Mouse (Mus musculus) neural tube, embryonic 15.5 days (tissue): ENCODE data around the gene Dennd5b. TPM values are rescaled to one million over a fixed set of nuclear protein-coding genes. Genes with fewer than 3 reads are reported as not detected.
A peak's percentile ranks its signal among the peaks of the same experiment; 100 is the strongest.

Source experiments
- ATAC-seq: fragments of 200-750 bp; cut with Nextera tagmentation; 2 replicates; pipeline ENCODE4 v1.8.0; 2017; ENCODE audit warnings: mild to moderate bottlenecking, moderate TSS enrichment, moderate library complexity; ENCODE audit not compliant: low FRiP score
- H3K27ac ChIP-seq: fragments of 300-500 bp; sonication (generic); replicated peaks from 2 replicates; pipeline ENCODE4 v1.5.1; 2015; ENCODE audit warnings: mild to moderate bottlenecking, inconsistent platforms
- H3K27me3 ChIP-seq: fragments of 300-500 bp; sonication (generic); replicated peaks from 2 replicates; pipeline ENCODE4 v1.6.1; 2015; ENCODE audit warnings: inconsistent platforms
- H3K36me3 ChIP-seq: fragments of 300-500 bp; sonication (generic); 2 replicates; pipeline ENCODE4 v1.6.1; 2015; ENCODE audit warnings: inconsistent platforms
- H3K4me1 ChIP-seq: fragments of 300-500 bp; sonication (generic); 2 replicates; pipeline ENCODE4 v1.6.1; 2015; ENCODE audit warnings: inconsistent platforms
- H3K4me2 ChIP-seq: fragments of 300-500 bp; sonication (generic); 2 replicates; pipeline ENCODE4 v1.6.1; 2015; ENCODE audit warnings: inconsistent platforms, mild to moderate bottlenecking, moderate library complexity
- H3K4me3 ChIP-seq: fragments of 300-500 bp; sonication (generic); replicated peaks from 2 replicates; pipeline ENCODE4 v1.5.1; 2015; ENCODE audit warnings: mild to moderate bottlenecking, inconsistent platforms
- H3K9ac ChIP-seq: fragments of 300-500 bp; sonication (generic); replicated peaks from 2 replicates; pipeline ENCODE4 v1.6.1; 2015; ENCODE audit warnings: mild to moderate bottlenecking, inconsistent platforms
- H3K9me3 ChIP-seq: fragments of 300-500 bp; sonication (generic); replicated peaks from 2 replicates; pipeline ENCODE4 v1.6.1; 2016; ENCODE audit warnings: inconsistent platforms
- WGBS: fragments of 180-500 bp; shearing (Covaris S2); methylation state at CpG from one replicate; pipeline ENCODE4 v1.1.7; 2015; ENCODE audit warnings: mixed read lengths; 5-methylcytosine and 5-hydroxymethylcytosine counted together
- polyA plus RNA-seq: library from polyadenylated mRNA; unstranded; fragments of >200 nt; fragmentation: Nextera tagmentation; extraction: Ambion mirVana; gene quantifications from 2 replicates; pipeline ENCODE4 v1.2.1, GENCODE M21; 2015

Gene Dennd5b
- polyA plus RNA-seq, 1 experiment from 2014 or later: 13.5 TPM

DNA sequence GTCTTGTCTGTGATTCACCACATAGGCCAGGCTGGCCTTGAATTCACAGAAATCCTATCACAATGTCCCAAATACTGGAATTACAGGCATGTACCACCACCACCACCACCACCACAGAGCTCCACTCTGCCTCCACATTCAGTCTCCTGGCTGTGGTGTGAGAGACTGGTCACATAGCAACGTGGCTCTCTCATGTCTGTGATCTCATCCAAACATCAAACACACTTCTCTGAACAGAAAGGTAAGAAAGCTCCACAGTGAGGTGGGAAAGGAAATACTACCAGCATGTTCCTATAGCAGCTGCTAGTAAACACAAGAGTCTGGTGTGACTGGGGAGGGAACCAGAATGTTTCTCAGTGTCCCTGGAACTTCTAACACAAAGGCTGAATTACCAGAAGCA is 140.2 kb downstream of the Dennd5b start:
- Histone ChIP-seq H3K27ac (no peak overlapping the region), H3K9ac (no peak overlapping the region), H3K4me2 (no peak overlapping the region), H3K9me3 (no peaks in the 10 kb centered on the region), H3K36me3 (no peaks in the 10 kb centered on the region), H3K4me1 (no peaks in the 10 kb centered on the region), H3K4me3 (no peak overlapping the region), H3K27me3 (no peaks in the 10 kb centered on the region)
- ATAC-seq: no peak
- WGBS: 41% methylated on average over 1 of the region's 1 CpGs

DNA sequence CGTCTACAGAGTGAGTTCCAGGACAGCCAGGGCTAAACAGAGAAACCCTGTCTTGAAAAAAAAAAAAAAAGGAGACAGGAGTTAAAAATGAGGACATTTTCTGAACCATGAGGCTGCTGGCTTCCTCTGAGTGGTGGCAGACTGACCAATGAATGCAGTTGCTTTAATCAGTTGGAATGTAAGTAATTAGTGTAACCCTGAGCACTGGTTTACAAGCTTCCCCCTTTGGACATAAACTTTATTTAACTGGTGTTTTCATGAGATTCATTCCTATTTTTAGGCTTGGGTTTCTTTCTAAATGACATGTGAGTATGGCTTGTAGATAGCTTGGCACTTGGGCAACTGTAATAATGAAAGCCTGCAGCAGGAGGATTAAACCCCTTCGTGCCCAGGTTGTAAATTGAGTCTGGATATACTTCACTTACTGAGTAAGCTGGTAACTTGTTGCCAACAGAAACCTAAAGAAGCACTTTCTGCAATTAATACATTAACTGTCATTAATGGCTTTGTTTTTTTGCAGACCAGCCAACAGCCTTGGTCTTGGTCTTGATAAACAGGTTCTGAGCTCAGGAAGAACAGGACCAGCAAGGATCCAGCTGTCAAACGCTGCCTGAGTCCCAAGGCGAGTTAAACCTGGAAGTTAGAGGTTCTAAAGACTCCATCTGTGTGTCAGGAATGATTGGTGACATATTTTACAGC is 141.8 kb downstream of the Dennd5b start:
- Histone ChIP-seq H3K9ac (no peak overlapping the region), H3K9me3 (no peaks in the 10 kb centered on the region), H3K4me2 (no peak overlapping the region), H3K27ac (no peak overlapping the region), H3K4me3 (no peak overlapping the region), H3K36me3 (no peaks in the 10 kb centered on the region), H3K4me1 (no peaks in the 10 kb centered on the region), H3K27me3 (no peaks in the 10 kb centered on the region)
- WGBS: 70% methylated on average over 4 of the region's 4 CpGs
- ATAC-seq: no peak

DNA sequence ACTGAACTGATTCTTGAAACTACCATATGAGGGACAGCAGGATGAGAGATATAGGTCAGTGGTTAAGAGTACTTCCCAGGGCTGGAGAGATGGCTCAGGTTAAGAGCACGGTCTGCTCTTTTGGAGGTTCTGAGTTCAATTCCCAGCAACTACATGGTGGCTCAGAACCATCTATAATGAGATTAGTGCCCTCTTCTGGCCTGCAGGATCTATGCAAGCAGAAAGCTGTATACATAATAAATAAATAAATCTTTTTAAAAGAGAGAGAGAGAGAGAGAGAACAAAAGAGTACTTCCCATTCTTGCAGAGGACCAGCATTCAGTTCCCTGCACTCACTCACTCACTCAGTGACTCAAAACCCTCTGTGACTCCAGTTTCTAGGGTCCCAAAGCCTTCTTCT is 142.8 kb downstream of the Dennd5b start:
- Histone ChIP-seq H3K9ac (no peak overlapping the region), H3K9me3 (no peaks in the 10 kb centered on the region), H3K27me3 (no peaks in the 10 kb centered on the region), H3K4me2 (no peak overlapping the region), H3K4me1 (no peaks in the 10 kb centered on the region), H3K27ac (no peak overlapping the region), H3K4me3 (no peak overlapping the region), H3K36me3 (no peaks in the 10 kb centered on the region)
- ATAC-seq: no peak
- 96% methylated on average over 1 of the region's 1 CpGs for WGBS

- Histone ChIP-seq H3K4me1 (no peaks in the 10 kb centered on the region), H3K9me3 (no peaks in the 10 kb centered on the region), H3K36me3 (no peaks in the 10 kb centered on the region), H3K9ac (no peak overlapping the region), H3K4me2 (no peak overlapping the region), H3K27ac (no peak overlapping the region), H3K4me3 (no peak overlapping the region), H3K27me3 (no peaks in the 10 kb centered on the region)
- ATAC-seq: no peak
- 90% methylated on average over 3 of the region's 3 CpGs for WGBS
These were observed 144.4 kb downstream of the Dennd5b start for GRCm38 (mm10) chr6:148957046-148957445.

DNA sequence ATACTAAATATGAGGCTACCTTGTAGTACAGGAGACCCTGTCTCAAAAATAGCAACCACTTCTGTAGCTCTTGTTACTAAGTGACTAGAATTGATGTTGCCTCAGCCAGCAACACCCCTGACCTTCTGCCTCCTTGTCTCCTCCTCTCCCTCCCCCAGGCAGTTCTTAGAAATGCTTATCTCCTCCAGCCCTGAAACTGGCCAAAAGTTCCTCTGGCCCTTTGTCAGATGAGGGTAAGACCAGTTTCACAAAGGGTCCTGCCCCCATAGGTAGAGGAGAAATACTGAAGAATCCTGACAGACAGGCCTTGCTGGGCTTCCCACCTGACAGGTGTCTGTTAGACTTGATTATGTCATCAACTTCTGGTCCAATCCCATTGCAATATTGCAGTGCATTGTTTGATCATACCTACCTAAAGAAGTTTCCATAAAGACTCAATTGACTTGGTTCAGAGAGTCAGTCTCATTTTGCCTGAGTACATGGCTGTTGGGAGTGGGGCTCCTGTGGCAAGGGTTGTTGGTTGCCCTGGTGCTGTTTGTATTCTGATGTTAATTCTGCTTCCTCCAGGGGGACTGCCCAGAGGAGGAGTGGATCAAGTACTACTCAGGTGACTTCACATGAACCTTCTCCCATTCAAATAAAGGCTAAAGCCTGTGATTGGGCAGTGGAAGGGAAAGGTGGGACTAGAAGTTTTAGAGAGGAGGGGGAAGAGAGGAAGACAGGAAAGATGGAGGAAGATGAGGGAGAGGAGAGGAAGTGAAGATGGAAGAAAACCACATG is 145.6 kb downstream of the Dennd5b start:
- ATAC-seq: no peak
- H3K27ac ChIP-seq: no peak overlapping the region

GRCm38 (mm10) chr6:148946881-148947405 is 154.5 kb downstream of the Dennd5b start:
- Histone ChIP-seq H3K27ac (peak overlapping the region; percentile 70), H3K9ac (peak overlapping the region; percentile 61), H3K4me1 (peaks cover 9% of the 10 kb centered on the region), H3K4me2 (peak overlapping the region; percentile 89), H3K9me3 (no peaks in the 10 kb centered on the region), H3K27me3 (no peaks in the 10 kb centered on the region), H3K4me3 (peak overlapping the region; percentile 75), H3K36me3 (no peaks in the 10 kb centered on the region)
- WGBS: 22% methylated on average over 11 of the region's 11 CpGs
- ATAC-seq: no peak

More for the DNA sequence above, 145.6 kb downstream of the Dennd5b start:
- Histone ChIP-seq H3K4me2 (no peak overlapping the region), H3K9ac (no peak overlapping the region), H3K4me1 (no peaks in the 10 kb centered on the region), H3K9me3 (no peaks in the 10 kb centered on the region), H3K27me3 (no peaks in the 10 kb centered on the region), H3K36me3 (no peaks in the 10 kb centered on the region), H3K4me3 (no peak overlapping the region)

GRCm38 (mm10) chr6:148946409-148946742 is 155.1 kb downstream of the Dennd5b start, which contains the start of gene Sinhcaf:
Sinhcaf (minus strand) TSS chr6:148946467.
- under 1% methylated on average over 47 of the region's 47 CpGs for WGBS
- Histone ChIP-seq H3K27me3 (no peaks in the 10 kb centered on the region), H3K36me3 (no peaks in the 10 kb centered on the region), H3K4me2 (peak within 1 kb of the TSS; percentile 89), H3K27ac (peak within 1 kb of the TSS; percentile 70), H3K9ac (peak within 1 kb of the TSS; percentile 61), H3K4me3 (peak within 1 kb of the TSS; percentile 75), H3K9me3 (no peaks in the 10 kb centered on the region), H3K4me1 (peaks cover 9% of the 10 kb centered on the region)
- peak; percentile 89 for ATAC-seq

- Histone ChIP-seq H3K4me1 (peaks cover 9% of the 10 kb centered on the region), H3K9ac (peak overlapping the region; percentile 61), H3K36me3 (no peaks in the 10 kb centered on the region), H3K27me3 (no peaks in the 10 kb centered on the region), H3K9me3 (no peaks in the 10 kb centered on the region), H3K4me2 (peak overlapping the region; percentile 89), H3K4me3 (peak overlapping the region; percentile 75), H3K27ac (peak overlapping the region; percentile 70)
- under 1% methylated on average over 75 of the region's 75 CpGs for WGBS
- ATAC-seq: peak; percentile 43
These were observed 155.7 kb downstream of the Dennd5b start for GRCm38 (mm10) chr6:148945509-148946408.

- H3K9ac ChIP-seq: peak overlapping the region; percentile 61
- peak overlapping the region; percentile 75 for H3K4me3 ChIP-seq
- H3K36me3 ChIP-seq: no peaks in the 10 kb centered on the region
- peak; percentile 49 for ATAC-seq
- no peaks in the 10 kb centered on the region for H3K27me3 ChIP-seq
- peak overlapping the region; percentile 70 for H3K27ac ChIP-seq
- peak overlapping the region; percentile 89 for H3K4me2 ChIP-seq
- WGBS: under 1% methylated on average over 89 of the region's 92 CpGs
- peaks cover 9% of the 10 kb centered on the region for H3K4me1 ChIP-seq
- H3K9me3 ChIP-seq: no peaks in the 10 kb centered on the region
These were observed 156.5 kb downstream of the Dennd5b start for GRCm38 (mm10) chr6:148944767-148945508.

GRCm38 (mm10) chr6:148944344-148944766 is 157.1 kb downstream of the Dennd5b start:
- 0% methylated on average over 30 of the region's 30 CpGs for WGBS
- Histone ChIP-seq H3K36me3 (no peaks in the 10 kb centered on the region), H3K4me1 (peaks cover 9% of the 10 kb centered on the region), H3K27me3 (no peaks in the 10 kb centered on the region), H3K4me2 (peak overlapping the region; percentile 89), H3K4me3 (peak overlapping the region; percentile 75), H3K9ac (peak overlapping the region; percentile 61), H3K9me3 (no peaks in the 10 kb centered on the region), H3K27ac (peak overlapping the region; percentile 70; the same call in 1 of the 2 replicates)
- peak; percentile 10 for ATAC-seq

DNA sequence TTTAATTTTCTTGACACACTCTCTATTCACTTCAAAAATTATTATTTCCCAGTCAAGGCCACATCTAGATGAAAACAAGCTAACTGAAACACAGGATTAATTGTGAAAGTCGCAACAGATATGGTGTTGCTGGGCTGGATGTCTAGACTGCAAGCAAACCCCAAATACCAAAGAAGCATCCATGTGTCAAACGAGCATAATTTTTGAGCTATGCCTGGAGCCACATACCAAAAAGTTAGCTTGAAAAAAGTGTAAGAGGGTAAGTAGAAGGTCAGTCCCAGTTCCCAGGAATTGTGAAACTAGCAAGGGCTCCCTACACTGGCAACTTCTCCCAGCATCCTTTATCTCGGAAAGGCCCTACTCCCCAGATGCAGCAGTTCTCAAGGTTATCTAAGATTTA is 157.8 kb downstream of the Dennd5b start:
- H3K36me3 ChIP-seq: no peaks in the 10 kb centered on the region
- H3K27ac ChIP-seq: no peak overlapping the region
- H3K4me1 ChIP-seq: peaks cover 9% of the 10 kb centered on the region
- H3K4me3 ChIP-seq: peak overlapping the region; percentile 75
- H3K9me3 ChIP-seq: no peaks in the 10 kb centered on the region
- H3K9ac ChIP-seq: no peak overlapping the region
- H3K27me3 ChIP-seq: no peaks in the 10 kb centered on the region
- H3K4me2 ChIP-seq: peak overlapping the region; percentile 89
- ATAC-seq: no peak
- WGBS: 19% methylated on average over 3 of the region's 3 CpGs
